Mouse (Mus musculus) retina, postnatal 7 days (tissue): ENCODE data around the gene Frmd4a.
A peak's percentile ranks its signal among the peaks of the same experiment; 100 is the strongest.
"Not testable (repeated sequence)": the region's sequence is repeated elsewhere in the genome, so short reads cannot be mapped to it uniquely, and the experiment has no call there.

Experiments used
- DNase-seq: peaks from one replicate; pipeline ENCODE4 v3.0.0-alpha.2; 2012; ENCODE audit warnings: low read depth, low spot score

Frmd4a gene

GRCm38 (mm10) chr2:4196041-4196440, 178.5 kb downstream of the Frmd4a start:
- DNase-seq: no peak

GRCm38 (mm10) chr2:4209234-4209633, 191.7 kb downstream of the Frmd4a start:
- DNase-seq: no peak

GRCm38 (mm10) chr2:4222497-4222828, 204.9 kb downstream of the Frmd4a start:
- DNase-seq: no peak

DNA sequence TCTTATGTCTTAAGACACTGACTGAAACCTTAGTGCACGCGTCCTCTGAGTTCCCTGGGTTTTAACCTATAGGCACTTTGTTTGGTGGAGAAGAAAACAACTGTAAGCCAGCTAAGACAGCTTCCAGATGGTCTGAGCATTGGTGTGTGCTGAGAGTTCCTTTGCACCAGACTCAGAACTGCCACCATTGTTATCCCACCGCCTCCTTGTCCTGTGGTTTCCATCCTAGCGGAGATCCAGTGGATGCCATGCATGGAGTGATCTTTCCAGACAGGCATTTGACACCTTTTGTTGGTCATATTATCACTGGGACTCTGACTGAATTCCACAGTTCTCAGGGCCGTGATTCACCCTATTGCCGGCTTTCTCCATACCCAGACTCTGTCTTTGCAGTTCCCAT, 205.8 kb downstream of the Frmd4a start:
- no peak for DNase-seq

GRCm38 (mm10) chr2:4226941-4227558, 209.5 kb downstream of the Frmd4a start:
- no peak for DNase-seq

GRCm38 (mm10) chr2:4227563-4227962, 210.0 kb downstream of the Frmd4a start:
- DNase-seq: no peak

- no peak for DNase-seq
Measured at GRCm38 (mm10) chr2:4228510-4228909, 211.0 kb downstream of the Frmd4a start.

DNA sequence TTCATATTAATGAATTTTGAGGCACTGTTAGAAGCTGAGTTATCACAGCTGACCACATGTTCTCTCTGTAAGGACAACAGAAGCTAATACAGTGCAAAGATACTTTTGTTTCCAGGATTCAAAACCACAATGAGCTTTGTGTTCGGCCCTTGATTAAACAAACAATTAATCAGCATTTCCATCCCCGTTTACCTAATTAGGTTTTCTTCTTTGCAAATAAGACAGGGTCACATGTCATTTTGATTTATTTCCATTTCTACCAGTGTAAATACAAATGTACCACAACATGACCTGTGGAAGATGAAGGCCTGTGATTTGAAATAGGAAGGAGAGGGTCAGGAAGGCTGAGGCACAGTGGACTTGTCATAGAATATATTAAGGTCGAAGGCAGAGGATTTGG, 214.8 kb downstream of the Frmd4a start:
- DNase-seq: no peak

DNA sequence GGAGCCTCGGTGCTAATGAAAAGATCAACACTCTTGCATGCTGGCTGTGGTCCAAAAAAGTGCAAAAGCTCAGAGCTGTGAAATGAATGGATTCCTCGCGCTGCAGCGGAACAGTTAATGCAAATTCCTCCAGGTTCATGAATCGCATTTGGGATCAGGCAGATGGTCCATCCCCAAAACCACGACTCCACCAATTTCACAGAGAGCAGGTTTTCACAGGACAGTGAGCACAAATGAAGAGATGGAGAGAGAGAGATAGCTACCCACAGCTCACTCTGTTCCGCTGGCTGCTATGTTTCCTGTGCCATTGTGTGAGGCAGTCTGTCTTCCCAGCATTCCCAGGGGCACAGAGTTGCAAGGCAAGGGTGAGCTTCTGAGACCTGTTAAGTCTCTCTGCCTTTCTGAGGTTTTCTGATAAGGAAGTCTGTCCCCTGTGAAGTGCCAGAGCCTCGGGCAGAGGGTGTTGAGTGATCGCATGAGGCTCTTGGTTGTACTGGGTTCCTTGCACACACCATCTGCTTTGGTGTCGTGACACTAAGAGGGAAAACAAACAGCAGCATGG, 215.3 kb downstream of the Frmd4a start:
- no peak for DNase-seq

GRCm38 (mm10) chr2:4237686-4238085, 220.2 kb downstream of the Frmd4a start:
- no peak for DNase-seq

GRCm38 (mm10) chr2:4249723-4250122, 232.2 kb downstream of the Frmd4a start:
- no peak for DNase-seq

- no peak for DNase-seq
Measured at GRCm38 (mm10) chr2:4252541-4253291, 235.2 kb downstream of the Frmd4a start.

DNA sequence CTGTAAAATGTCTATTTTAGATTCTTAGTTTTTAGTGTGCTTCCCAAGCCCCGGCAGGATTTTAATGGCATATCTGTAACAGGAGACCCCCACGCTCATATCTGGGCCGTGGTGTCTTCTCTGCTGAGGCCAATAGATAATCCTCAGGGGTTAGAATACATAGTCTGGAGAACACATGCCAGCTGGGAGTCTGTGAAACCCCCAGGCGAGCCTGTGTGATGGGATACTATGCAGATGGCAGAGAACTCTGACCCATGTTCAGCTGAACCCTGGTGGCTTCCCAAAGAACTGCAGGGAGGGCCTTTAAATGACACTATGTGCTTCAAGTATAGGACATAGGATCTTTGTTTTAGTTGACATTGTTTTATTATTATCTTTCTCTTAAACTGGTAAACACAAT, 235.8 kb downstream of the Frmd4a start:
- DNase-seq: no peak

DNA sequence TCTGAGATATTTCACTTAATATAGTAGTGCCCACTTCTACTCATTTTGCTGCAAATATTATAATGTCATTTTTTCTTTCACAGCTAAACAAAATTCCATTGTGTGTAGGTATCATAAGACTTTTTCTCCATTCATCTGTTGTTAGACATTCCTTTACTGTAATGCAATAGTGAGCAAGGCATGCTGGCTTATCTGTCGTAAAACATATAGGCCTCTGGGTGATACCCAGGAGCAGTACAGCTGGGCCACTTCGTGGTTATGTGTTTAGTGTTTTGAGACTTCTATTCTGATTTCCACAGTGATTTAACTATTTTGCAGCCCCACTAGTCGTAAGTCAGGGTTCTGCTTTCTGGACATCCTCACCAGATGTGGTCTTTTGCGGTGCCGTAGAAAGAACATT, 236.6 kb downstream of the Frmd4a start:
- no peak for DNase-seq

GRCm38 (mm10) chr2:4256242-4256641, 238.7 kb downstream of the Frmd4a start:
- DNase-seq: no peak

DNA sequence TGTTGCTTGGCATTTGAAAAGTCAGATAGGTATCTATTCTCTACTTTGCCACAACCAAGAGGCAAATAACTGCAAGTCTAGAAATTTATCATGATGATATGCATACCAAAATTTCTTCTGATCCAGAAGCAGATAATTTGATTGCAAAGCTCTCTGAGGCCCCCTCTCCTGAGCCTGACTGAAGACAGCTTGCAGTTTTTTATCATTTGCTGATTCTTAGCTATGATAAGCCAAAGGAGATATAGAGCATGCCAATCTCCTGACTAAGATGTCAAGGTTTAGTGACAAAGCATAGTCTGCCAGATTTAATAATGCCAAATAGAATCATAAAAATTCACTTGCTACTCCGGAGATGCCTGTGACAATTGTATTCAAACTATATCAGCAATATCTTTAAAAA, 240.1 kb downstream of the Frmd4a start:
- no peak for DNase-seq

GRCm38 (mm10) chr2:4258803-4259202, 241.3 kb downstream of the Frmd4a start:
- DNase-seq: not testable (repeated sequence)

- DNase-seq: peak; percentile 20
Measured at GRCm38 (mm10) chr2:4260324-4261058, 243.0 kb downstream of the Frmd4a start.

DNA sequence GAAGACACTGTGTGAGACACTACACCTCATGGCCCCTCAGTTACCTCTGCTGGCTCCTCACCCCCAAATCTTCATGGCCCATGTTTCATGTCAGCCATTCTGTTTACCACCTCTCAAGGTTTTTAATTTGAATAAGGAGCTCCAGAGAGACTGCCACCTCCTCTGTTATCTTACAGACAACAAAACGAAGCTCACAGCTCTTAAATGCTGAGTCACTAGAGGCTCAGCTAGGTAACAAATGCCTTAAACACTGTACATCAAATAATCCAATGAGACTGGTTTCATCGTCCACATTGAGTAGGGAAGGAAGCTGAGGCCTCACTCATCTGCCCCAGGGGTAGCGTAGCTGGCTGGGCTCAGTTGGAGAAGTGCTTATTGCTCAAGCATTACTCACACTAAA, 245.2 kb downstream of the Frmd4a start:
- DNase-seq: no peak

GRCm38 (mm10) chr2:4267377-4267776, 249.9 kb downstream of the Frmd4a start:
- DNase-seq: no peak

DNA sequence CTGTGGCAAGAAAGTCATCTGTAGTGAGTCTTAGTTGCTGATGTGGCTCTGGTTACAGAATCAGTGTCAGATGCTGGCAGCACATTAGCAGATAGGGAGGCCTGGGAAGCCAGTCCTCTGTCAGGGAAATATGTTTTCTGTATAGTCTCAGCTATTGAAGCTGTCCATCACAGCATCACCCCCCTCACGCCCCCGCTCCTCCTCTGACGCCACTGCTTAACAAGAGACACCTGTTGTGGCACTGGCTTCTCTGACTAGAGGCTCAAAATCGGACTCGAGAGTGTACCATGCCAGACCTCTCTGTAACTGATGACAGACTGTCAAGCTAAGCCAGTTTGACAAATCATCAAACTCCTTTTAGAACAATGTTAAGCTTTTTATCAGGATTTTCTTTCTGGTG, 265.3 kb downstream of the Frmd4a start:
- DNase-seq: no peak

DNA sequence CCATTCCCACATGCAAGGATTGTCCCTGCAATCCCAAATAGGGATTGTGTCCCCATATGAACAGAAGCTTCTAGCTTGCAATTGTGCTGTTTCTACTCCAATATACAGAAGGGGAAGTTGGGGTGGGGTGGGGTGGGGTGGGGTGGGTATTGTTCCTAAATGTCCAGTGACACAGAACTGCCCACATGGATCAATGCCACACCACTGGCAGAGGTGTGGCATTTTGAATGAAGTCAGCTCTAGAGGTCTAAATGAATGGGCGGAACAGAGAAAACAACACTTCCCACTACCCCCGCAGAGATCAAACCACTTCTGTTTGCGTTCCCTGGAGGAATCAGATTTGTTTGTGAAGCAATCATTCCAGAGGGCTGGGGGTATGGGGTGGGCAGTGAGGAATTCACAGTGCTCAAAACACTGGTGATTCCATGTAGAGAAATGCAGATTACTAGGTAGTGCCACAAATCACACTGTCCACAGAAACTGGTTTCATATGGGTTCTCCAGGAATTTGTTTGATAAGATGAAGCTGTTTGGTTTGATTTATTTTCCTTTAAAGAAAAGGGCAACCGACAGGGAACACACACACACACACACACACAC, 268.3 kb downstream of the Frmd4a start:
- DNase-seq: no peak
